Mouse (Mus musculus) forebrain, embryonic 14.5 days (tissue): ENCODE data around the gene Otud7a. TPM values are rescaled to one million over a fixed set of nuclear protein-coding genes. Genes with fewer than 3 reads are reported as not detected.

Source experiments
- ATAC-seq: fragments of 200-750 bp; cut with Nextera tagmentation; 2 replicates; pipeline ENCODE4 v1.8.0; 2017; ENCODE audit warnings: mild to moderate bottlenecking, moderate library complexity
- DNase-seq: peaks from one replicate; pipeline ENCODE4 v3.0.0-alpha.2; 2015; ENCODE audit warnings: low spot score
- H3K27ac ChIP-seq: fragments of 300-500 bp; sonication (generic); 2 replicates; pipeline ENCODE4 v1.5.1; 2014; ENCODE audit warnings: low read depth, mild to moderate bottlenecking, control low read depth, low read length, moderate library complexity
- H3K27me3 ChIP-seq: fragments of 300-500 bp; sonication (generic); replicated peaks from 2 replicates; pipeline ENCODE4 v1.6.1; 2014; ENCODE audit warnings: low read length, control low read depth, mixed read lengths; ENCODE audit not compliant: control insufficient read depth, insufficient read depth
- H3K36me3 ChIP-seq: fragments of 300-500 bp; sonication (generic); 2 replicates; pipeline ENCODE4 v1.6.1; 2014; ENCODE audit warnings: low read length, control low read depth; ENCODE audit not compliant: control insufficient read depth, insufficient read depth
- H3K4me1 ChIP-seq: fragments of 300-500 bp; sonication (generic); 2 replicates; pipeline ENCODE4 v1.6.1; 2014; ENCODE audit warnings: antibody characterized with exemption, low read length, control low read depth; ENCODE audit not compliant: control insufficient read depth, insufficient read depth
- H3K4me2 ChIP-seq: fragments of 300-500 bp; sonication (generic); 2 replicates; pipeline ENCODE4 v1.6.1; 2014; ENCODE audit warnings: mild to moderate bottlenecking, control low read depth, low read length
- H3K4me3 ChIP-seq: fragments of 300-500 bp; sonication (generic); 2 replicates; pipeline ENCODE4 v1.5.1; 2014; ENCODE audit warnings: low read depth, low read length, control low read depth
- H3K9ac ChIP-seq: fragments of 300-500 bp; sonication (generic); 2 replicates; pipeline ENCODE4 v1.6.1; 2014; ENCODE audit warnings: mild to moderate bottlenecking, low read length, control low read depth, moderate library complexity
- H3K9me3 ChIP-seq: fragments of 300-500 bp; sonication (generic); replicated peaks from 2 replicates; pipeline ENCODE4 v1.6.1; 2016; ENCODE audit warnings: low read length, control low read depth, mixed read lengths; ENCODE audit not compliant: control insufficient read depth
- WGBS: fragments of 180-500 bp; shearing (Covaris S2); extraction: QIAGEN DNeasy Blood & Tissue Kit; methylation state at CpG from one replicate; pipeline ENCODE4 v1.1.7; 2014; 5-methylcytosine and 5-hydroxymethylcytosine counted together
- polyA plus RNA-seq: library from polyadenylated mRNA; unstranded; fragments of >200 nt; fragmentation: Nextera tagmentation; extraction: Ambion mirVana; gene quantifications from 2 replicates; pipeline ENCODE4 v1.2.1, GENCODE M21; 2014

Otud7a gene
- polyA plus RNA-seq, 1 experiment from 2014 or later: 2.6 TPM

DNA sequence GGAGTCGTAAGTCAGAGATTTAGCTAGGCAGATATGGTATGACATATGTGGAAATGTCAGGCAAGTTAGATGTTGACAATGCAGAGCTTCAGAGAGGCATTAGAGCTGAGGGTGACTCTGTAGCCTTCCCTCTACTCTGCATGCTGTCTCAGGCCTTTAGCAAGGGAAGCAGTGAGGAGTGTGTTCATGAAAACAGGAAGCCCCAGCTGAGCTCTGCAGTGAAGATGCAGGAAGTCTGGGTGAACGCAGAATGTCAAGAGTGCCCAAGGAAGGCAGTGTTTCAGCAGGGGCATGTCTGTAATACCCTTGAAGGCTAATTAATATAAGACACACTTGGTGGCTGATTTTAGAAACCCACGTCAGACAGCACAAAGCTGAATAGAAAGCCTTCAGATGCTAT lies 77.9 kb downstream of the Otud7a start:
- Histone ChIP-seq H3K27ac (no peak overlapping the region), H3K4me2 (no peak overlapping the region), H3K27me3 (no peaks in the 10 kb centered on the region), H3K9ac (no peak overlapping the region), H3K4me3 (no peak overlapping the region), H3K4me1 (no peaks in the 10 kb centered on the region), H3K36me3 (no peaks in the 10 kb centered on the region), H3K9me3 (no peaks in the 10 kb centered on the region)
- DNase-seq: no peak
- WGBS: 78% methylated on average over 3 of the region's 3 CpGs
- no peak for ATAC-seq

DNA sequence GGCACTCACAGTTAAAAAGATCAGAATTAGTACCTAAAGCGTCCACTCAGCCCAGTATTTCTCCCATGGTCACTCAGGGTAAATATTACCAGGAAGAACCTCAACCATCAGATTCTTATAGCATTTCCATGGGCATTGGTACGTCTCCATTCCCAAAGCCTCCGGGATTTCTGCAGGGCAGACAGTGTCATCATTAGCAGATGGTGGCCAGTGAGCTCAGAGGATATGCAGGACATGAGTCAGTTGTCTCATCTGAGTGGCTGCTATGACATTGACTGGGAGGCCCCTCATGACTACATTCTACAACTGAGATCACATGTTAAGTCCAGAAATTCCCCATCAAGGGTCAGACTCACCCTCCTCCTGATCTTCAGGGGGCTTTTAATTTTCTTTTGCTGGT lies 78.5 kb downstream of the Otud7a start:
- no peak for ATAC-seq
- Histone ChIP-seq H3K4me1 (no peaks in the 10 kb centered on the region), H3K27me3 (no peaks in the 10 kb centered on the region), H3K4me2 (no peak overlapping the region), H3K9me3 (no peaks in the 10 kb centered on the region), H3K9ac (no peak overlapping the region), H3K4me3 (no peak overlapping the region), H3K36me3 (no peaks in the 10 kb centered on the region), H3K27ac (no peak overlapping the region)
- DNase-seq: no peak
- 90% methylated on average over 3 of the region's 3 CpGs for WGBS

DNA sequence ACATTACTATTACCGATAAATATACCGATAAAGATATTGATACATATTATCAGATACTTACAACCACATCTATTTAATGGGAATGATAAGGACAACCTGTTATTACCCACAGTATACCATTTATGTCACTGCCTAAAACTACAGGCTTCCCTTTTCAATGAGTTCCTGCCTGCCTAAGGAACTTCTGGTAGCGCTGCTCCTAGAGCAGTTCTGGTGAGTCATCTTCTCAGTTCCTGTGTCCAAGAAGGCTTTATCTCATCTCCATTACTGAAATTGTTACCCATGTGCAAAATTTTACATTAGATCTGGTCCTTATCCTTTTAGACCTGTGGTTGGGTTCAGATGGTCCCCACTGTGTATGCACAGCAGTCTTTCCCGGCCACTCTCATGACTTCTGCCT lies 95.7 kb downstream of the Otud7a start:
- Histone ChIP-seq H3K9ac (no peak overlapping the region), H3K9me3 (no peaks in the 10 kb centered on the region), H3K36me3 (no peaks in the 10 kb centered on the region), H3K4me3 (no peak overlapping the region), H3K27ac (no peak overlapping the region), H3K4me2 (no peak overlapping the region), H3K4me1 (no peaks in the 10 kb centered on the region), H3K27me3 (no peaks in the 10 kb centered on the region)
- WGBS: 96% methylated on average over 4 of the region's 4 CpGs
- ATAC-seq: no peak
- DNase-seq: no peak

DNA sequence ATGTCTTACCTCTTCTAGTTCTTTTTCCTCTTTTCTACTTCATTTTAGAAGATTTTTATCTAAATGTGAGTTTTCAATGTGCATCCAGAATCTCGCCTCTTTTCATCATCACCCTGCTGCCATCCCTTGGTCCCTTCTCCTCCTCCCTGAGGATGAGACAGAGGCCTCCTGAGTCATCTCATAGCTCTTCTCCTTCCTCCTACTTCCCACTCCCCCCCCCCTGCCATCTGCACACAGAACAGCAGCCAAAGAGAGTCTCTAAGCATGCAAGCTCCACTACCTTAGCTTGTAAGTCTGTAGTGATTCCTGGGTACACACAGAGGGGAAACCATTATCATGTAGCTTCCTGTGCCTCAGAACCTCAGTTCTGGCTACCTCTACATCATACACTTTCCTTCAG lies 109.9 kb downstream of the Otud7a start:
- Histone ChIP-seq H3K27ac (no peak overlapping the region), H3K9ac (no peak overlapping the region), H3K4me3 (no peak overlapping the region), H3K36me3 (no peaks in the 10 kb centered on the region), H3K4me2 (no peak overlapping the region), H3K4me1 (no peaks in the 10 kb centered on the region), H3K9me3 (no peaks in the 10 kb centered on the region), H3K27me3 (no peaks in the 10 kb centered on the region)
- ATAC-seq (peak; percentile 63; the same call in 1 of the 2 replicates), DNase-seq (peak; percentile 4)
- WGBS: 70% methylated on average over 1 of the region's 1 CpGs

DNA sequence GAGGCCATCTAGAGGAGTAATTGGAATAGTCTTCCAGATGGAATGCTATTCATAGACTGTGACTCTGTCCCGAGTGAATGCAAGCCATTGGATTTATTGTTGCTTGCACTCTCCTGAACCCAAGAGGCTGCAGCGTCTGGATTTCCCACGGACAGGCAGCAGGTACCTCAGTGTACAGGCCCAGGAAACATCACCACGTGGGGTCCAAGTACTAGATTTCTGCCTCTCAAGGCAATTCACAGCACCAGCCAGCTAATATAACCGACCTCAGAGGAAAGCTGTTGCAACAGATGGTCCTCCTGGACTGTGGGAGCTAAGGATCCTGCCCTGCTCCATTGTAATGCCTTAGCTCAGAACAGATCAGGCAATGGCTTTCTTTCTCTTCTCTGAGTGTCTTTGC lies 111.8 kb downstream of the Otud7a start:
- Histone ChIP-seq H3K9ac (no peak overlapping the region), H3K27me3 (no peaks in the 10 kb centered on the region), H3K36me3 (no peaks in the 10 kb centered on the region), H3K4me1 (no peaks in the 10 kb centered on the region), H3K27ac (no peak overlapping the region), H3K9me3 (no peaks in the 10 kb centered on the region), H3K4me3 (no peak overlapping the region), H3K4me2 (no peak overlapping the region)
- no peak for ATAC-seq
- WGBS: 65% methylated on average over 5 of the region's 5 CpGs
- DNase-seq: no peak

DNA sequence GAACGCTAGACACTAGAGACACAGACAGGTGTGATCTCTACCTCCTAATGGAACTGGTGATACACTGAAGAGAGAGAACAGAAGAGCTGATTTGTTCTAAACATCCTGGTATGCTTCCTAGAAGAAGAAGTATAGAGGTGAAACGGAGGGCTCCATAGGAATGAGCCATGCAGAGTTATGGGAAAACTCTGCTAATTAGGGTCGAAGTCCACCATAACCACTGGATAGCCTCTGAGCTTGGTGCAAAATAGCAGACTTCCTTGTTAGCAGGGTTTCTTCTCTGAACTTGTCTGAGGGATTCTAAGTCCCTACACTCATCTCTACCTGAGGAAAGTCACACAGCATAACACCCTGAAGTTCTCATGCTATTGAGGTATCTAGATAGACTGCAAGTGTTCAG lies 114.4 kb downstream of the Otud7a start:
- 87% methylated on average over 3 of the region's 3 CpGs for WGBS
- H3K4me1 ChIP-seq: no peaks in the 10 kb centered on the region
- H3K4me2 ChIP-seq: no peak overlapping the region
- H3K9me3 ChIP-seq: no peaks in the 10 kb centered on the region
- ATAC-seq (no peak), DNase-seq (no peak)
- no peak overlapping the region for H3K27ac ChIP-seq
- no peaks in the 10 kb centered on the region for H3K36me3 ChIP-seq
- H3K27me3 ChIP-seq: no peaks in the 10 kb centered on the region
- H3K4me3 ChIP-seq: no peak overlapping the region
- no peak overlapping the region for H3K9ac ChIP-seq

DNA sequence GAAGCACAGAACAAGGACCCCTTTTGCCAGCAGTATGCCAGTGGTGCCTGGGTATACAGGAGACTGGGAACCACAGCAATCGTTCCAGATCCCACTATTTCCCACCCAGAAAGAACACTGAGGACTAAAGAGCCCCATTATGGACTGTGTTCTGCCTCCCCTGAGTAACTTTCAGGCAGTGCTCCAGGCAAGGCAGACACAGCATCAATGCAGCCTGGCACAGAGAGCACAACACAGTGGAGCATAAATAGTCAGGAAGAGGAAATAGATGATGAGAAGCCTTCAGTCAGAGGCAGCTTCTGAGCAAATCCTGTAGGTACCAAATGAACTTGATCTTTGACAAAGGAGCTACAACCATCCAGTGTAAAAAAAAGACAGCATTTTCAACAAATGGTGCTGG lies 115.1 kb downstream of the Otud7a start:
- H3K4me3 ChIP-seq: no peak overlapping the region
- H3K4me2 ChIP-seq: no peak overlapping the region
- WGBS: 77% methylated on average over 1 of the region's 1 CpGs
- H3K27me3 ChIP-seq: no peaks in the 10 kb centered on the region
- DNase-seq: no peak
- H3K36me3 ChIP-seq: no peaks in the 10 kb centered on the region
- no peaks in the 10 kb centered on the region for H3K9me3 ChIP-seq
- H3K27ac ChIP-seq: no peak overlapping the region
- no peaks in the 10 kb centered on the region for H3K4me1 ChIP-seq
- no peak for ATAC-seq
- H3K9ac ChIP-seq: no peak overlapping the region

DNA sequence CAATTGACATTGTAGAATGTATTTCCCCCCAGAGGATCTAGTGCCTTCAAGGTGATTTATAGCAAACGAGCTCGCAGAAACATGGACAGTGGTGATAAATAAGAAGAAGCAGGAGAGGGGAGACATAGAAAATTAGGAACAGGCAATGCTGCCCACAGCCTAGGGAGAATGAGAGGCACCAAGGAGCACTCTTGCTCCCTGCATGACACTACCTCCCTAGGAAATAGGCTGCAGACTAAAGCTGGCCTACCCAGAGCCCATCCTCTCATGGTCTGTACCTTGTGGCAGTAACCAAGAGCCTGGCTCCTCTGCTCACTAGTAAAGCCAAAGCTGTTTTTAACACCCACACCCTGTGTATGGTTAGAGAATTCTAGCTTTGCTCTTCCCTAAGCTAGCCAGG lies 138.8 kb downstream of the Otud7a start:
- DNase-seq: no peak
- Histone ChIP-seq H3K4me3 (no peak overlapping the region), H3K27ac (no peak overlapping the region), H3K4me2 (no peak overlapping the region), H3K36me3 (no peaks in the 10 kb centered on the region), H3K27me3 (no peaks in the 10 kb centered on the region), H3K9me3 (no peaks in the 10 kb centered on the region), H3K9ac (no peak overlapping the region), H3K4me1 (no peaks in the 10 kb centered on the region)
- whole genome bisulfite sequencing: 74% methylated on average over 2 of the region's 2 CpGs
- ATAC-seq: no peak

DNA sequence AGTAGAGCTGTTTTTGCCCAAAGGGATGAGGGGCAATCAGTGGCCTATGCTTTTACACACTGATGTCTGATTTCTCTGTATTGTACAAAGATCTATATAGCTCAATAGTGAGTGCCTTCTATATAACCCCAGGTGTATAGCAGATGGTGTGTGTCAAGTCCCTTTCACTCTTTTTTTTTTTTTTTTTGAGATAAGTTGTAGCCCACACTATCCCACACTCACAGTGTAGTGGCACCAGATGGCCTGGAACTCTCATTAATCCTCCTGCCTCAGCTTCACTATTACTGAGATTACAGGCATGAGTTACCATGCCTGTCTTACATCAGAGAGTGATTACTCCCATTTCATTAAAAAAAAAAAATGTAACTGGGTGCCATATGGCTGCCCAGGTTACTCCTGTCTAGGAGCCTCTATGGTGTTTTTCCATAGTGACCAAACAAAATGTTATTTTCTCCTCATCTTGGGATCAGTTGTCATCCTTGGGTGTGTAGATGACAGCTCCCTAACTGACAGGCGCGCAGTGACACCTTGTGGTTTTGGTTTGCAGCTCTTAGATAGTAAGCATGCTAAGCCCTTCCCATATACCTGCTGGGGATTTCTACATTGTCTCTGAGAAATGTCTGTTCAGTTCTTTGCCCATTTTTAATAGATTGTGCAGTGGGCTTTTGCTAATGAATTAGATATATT lies 141.8 kb downstream of the Otud7a start:
- no peak overlapping the region for H3K9ac ChIP-seq
- H3K4me2 ChIP-seq: no peak overlapping the region
- no peaks in the 10 kb centered on the region for H3K9me3 ChIP-seq
- no peaks in the 10 kb centered on the region for H3K36me3 ChIP-seq
- 56% methylated on average over 2 of the region's 2 CpGs for WGBS
- ATAC-seq: peak; percentile 86
- no peaks in the 10 kb centered on the region for H3K27me3 ChIP-seq
- no peak overlapping the region for H3K4me3 ChIP-seq
- DNase-seq: peak; percentile 59
- H3K27ac ChIP-seq: no peak overlapping the region
- no peaks in the 10 kb centered on the region for H3K4me1 ChIP-seq
